Mouse (Mus musculus) C2C12 (cell line): ENCODE data around the gene Kif19a. TPM values are rescaled to one million over a fixed set of nuclear protein-coding genes. Genes with fewer than 3 reads are reported as not detected.

ENCODE experiments used
- H3K27me3 ChIP-seq: one replicate; pipeline ENCODE4 v1.6.1; 2011; ENCODE audit not compliant: control insufficient read depth, insufficient read depth, insufficient read length
- H3K36me3 ChIP-seq: one replicate; pipeline ENCODE4 v1.6.1; 2011; ENCODE audit not compliant: control insufficient read depth, insufficient read depth
- H3K4me3 ChIP-seq: one replicate; pipeline ENCODE4 v1.5.1; 2011; ENCODE audit warnings: mild to moderate bottlenecking, control low read depth; ENCODE audit not compliant: poor library complexity, insufficient read depth, severe bottlenecking
- H3K79me2 ChIP-seq: one replicate; pipeline ENCODE4 v1.6.1; 2011; ENCODE audit not compliant: control insufficient read depth, insufficient read depth
- H3K79me3 ChIP-seq: one replicate; pipeline ENCODE4 v1.6.1; 2011; ENCODE audit warnings: low read depth, control low read depth
- H3ac ChIP-seq: one replicate; pipeline ENCODE3; 2011; ENCODE audit warnings: low read depth; ENCODE audit not compliant: control insufficient read depth, insufficient read length
- CEBPB ChIP-seq: IDR thresholded peaks from one replicate; pipeline ENCODE4 v1.6.1; 2011; ENCODE audit warnings: low read depth, mild to moderate bottlenecking, control low read depth, moderate library complexity
- CTCF ChIP-seq: IDR thresholded peaks from one replicate; pipeline ENCODE4 v1.5.1; 2011; ENCODE audit not compliant: control insufficient read depth, insufficient read depth, insufficient read length
- FOSL1 ChIP-seq: IDR thresholded peaks from one replicate; pipeline ENCODE4 v1.8.0; 2011; ENCODE audit warnings: mild to moderate bottlenecking, low read length; ENCODE audit not compliant: poor library complexity, insufficient read depth, severe bottlenecking
- MAX ChIP-seq: IDR thresholded peaks from one replicate; pipeline ENCODE4 v1.6.1; 2011; ENCODE audit warnings: mild to moderate bottlenecking, control low read depth
- MYOD1 ChIP-seq: IDR thresholded peaks from one replicate; pipeline ENCODE4 v1.6.1; 2011; ENCODE audit warnings: low read depth; ENCODE audit not compliant: control insufficient read depth, insufficient read length
- MYOG ChIP-seq: IDR thresholded peaks from one replicate; pipeline ENCODE4 v1.6.1; 2011; ENCODE audit not compliant: control insufficient read depth, insufficient read length; ENCODE audit errors: extremely low read depth
- USF1 ChIP-seq: IDR thresholded peaks from one replicate; pipeline ENCODE4 v1.6.1; 2011; ENCODE audit warnings: low read depth, mild to moderate bottlenecking, control low read depth, moderate library complexity
- polyA plus RNA-seq: library from polyadenylated mRNA; unstranded; fragments of >200 nt; fragmentation: generic; extraction: Trizol; gene quantifications from one replicate; pipeline ENCODE4 v1.2.1, GENCODE M21; 2012; ENCODE audit warnings: missing spikeins

Kif19a gene
- polyA plus RNA-seq, 1 experiment: 0.25 TPM

- Histone ChIP-seq H3K4me3 (no peak overlapping the region), H3K79me3 (no peaks in the 10 kb centered on the region), H3K36me3 (no peaks in the 10 kb centered on the region), H3K79me2 (no peaks in the 10 kb centered on the region), H3ac (no peak overlapping the region), H3K27me3 (peaks cover 4% of the 10 kb centered on the region)
- TF ChIP-seq USF1 (no peak), MYOG (no peak)
Observed at GRCm38 (mm10) chr11:114791351-114791889, 26.2 kb downstream of the Kif19a start.

GRCm38 (mm10) chr11:114791891-114792411, 26.8 kb downstream of the Kif19a start:
- no peak overlapping the region for H3K4me3 ChIP-seq
- no peaks in the 10 kb centered on the region for H3K79me2 ChIP-seq
- no peaks in the 10 kb centered on the region for H3K79me3 ChIP-seq
- TF ChIP-seq MYOD1 (no peak), CEBPB (no peak), MYOG (no peak), CTCF (no peak), FOSL1 (no peak), USF1 (no peak), MAX (no peak)
- H3K27me3 ChIP-seq: peaks cover 4% of the 10 kb centered on the region
- H3K36me3 ChIP-seq: no peaks in the 10 kb centered on the region
- H3ac ChIP-seq: no peak overlapping the region

GRCm38 (mm10) chr11:114792931-114793494, 27.8 kb downstream of the Kif19a start:
- TF ChIP-seq CTCF (no peak), MYOG (no peak), MAX (no peak), FOSL1 (no peak), CEBPB (no peak)
- no peak overlapping the region for H3K4me3 ChIP-seq
- H3K27me3 ChIP-seq: peaks cover 4% of the 10 kb centered on the region

GRCm38 (mm10) chr11:114793868-114794545, 28.8 kb downstream of the Kif19a start:
- Histone ChIP-seq H3ac (no peak overlapping the region), H3K4me3 (no peak overlapping the region), H3K36me3 (no peaks in the 10 kb centered on the region), H3K27me3 (peaks cover 4% of the 10 kb centered on the region), H3K79me3 (no peaks in the 10 kb centered on the region), H3K79me2 (no peaks in the 10 kb centered on the region)
- TF ChIP-seq MYOD1 (peak; percentile 21), MYOG (no peak), FOSL1 (no peak), MAX (peak; percentile 69), USF1 (no peak), CEBPB (no peak), CTCF (no peak)

More at GRCm38 (mm10) chr11:114792931-114793494, 27.8 kb downstream of the Kif19a start:
- Histone ChIP-seq H3K36me3 (no peaks in the 10 kb centered on the region), H3ac (no peak overlapping the region), H3K79me2 (no peaks in the 10 kb centered on the region), H3K79me3 (no peaks in the 10 kb centered on the region)

GRCm38 (mm10) chr11:114794691-114795090, 29.5 kb downstream of the Kif19a start:
- peak; percentile 11 for TF ChIP-seq CEBPB
- TF ChIP-seq MYOD1: no peak
- no peak for TF ChIP-seq CTCF
- Histone ChIP-seq H3K4me3 (no peak overlapping the region), H3K27me3 (peaks cover 4% of the 10 kb centered on the region), H3K79me2 (no peaks in the 10 kb centered on the region), H3K79me3 (no peaks in the 10 kb centered on the region), H3ac (no peak overlapping the region), H3K36me3 (no peaks in the 10 kb centered on the region)

GRCm38 (mm10) chr11:114795231-114795746, 30.1 kb downstream of the Kif19a start:
- Histone ChIP-seq H3ac (no peak overlapping the region), H3K79me2 (no peaks in the 10 kb centered on the region), H3K27me3 (peaks cover 4% of the 10 kb centered on the region), H3K36me3 (no peaks in the 10 kb centered on the region), H3K4me3 (no peak overlapping the region), H3K79me3 (no peaks in the 10 kb centered on the region)
- TF ChIP-seq CEBPB (no peak), MAX (no peak), FOSL1 (no peak), MYOD1 (peak; percentile 59)
